Mouse (Mus musculus): ENCODE measurements around the gene Mcpt1.
"Not testable (repeated sequence)": the region's sequence is repeated elsewhere in the genome, so short reads cannot be mapped to it uniquely, and the experiment has no call there.

The Mcpt1 gene

DNA sequence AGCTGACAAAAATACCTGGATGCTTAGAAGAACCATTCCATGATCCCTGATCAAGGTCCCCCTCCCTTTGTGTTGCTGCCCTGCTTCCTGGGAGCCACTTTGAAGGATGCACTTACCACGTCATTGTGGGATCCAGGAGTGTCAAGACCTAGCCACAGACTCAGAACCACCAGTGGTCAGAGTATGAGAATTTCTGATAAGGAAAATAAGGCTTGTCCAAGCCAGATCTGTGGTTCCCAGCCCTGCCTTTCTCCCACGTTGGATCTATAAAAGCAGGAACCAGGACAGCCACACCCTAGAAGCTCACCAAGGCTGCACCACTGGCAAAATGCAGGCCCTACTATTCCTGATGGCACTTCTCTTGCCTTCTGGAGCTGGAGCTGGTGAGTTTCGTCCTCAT lies at the start of gene Mcpt1:
Mcpt1 (plus strand) TSS at position 301 of the 400 bp plus-strand sequence.
- in situ Hi-C loops (cut with MboI; ENCODE audit: low pct_unique_long_range_greater_than_20kb in 1 of 2, low sequenced_read_pairs in 2 of 2, unreplicated experiment in 1 of 2), result not testable (repeated sequence)

GRCm38 (mm10) chr14:55987464-55987863 lies 30.3 kb upstream of the Mcpt1 start:
- in situ Hi-C loops (cut with MboI; ENCODE audit: low pct_unique_long_range_greater_than_20kb in 1 of 2, low sequenced_read_pairs in 2 of 2, unreplicated experiment in 1 of 2), result not testable (repeated sequence)

GRCm38 (mm10) chr14:56013147-56013546 lies 4.6 kb upstream of the Mcpt1 start:
- in situ Hi-C loops (cut with MboI; ENCODE audit: low pct_unique_long_range_greater_than_20kb in 1 of 2, low sequenced_read_pairs in 2 of 2, unreplicated experiment in 1 of 2), result no loop called here

DNA sequence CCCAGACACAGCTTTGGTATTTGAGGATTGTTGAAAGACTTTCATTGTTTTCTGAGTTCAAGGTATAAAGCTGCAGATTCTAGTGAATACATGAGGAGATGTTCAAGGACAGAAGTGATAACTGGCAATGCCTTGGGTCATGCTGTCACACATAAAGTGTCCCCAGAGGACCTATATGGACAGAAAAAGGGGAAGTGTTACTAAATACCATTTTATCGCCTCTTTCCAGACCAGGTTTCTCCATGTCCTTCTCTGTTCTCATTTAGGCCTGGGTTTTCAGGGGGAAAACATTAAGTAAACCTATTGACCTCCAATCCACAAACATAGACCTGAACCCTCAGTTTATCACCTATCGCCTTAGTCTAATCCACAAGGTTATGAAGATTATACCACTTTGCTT lies 3.8 kb upstream of the Mcpt1 start:
- in situ Hi-C loops (cut with MboI; ENCODE audit: low pct_unique_long_range_greater_than_20kb in 1 of 2, low sequenced_read_pairs in 2 of 2, unreplicated experiment in 1 of 2), result no loop called here

DNA sequence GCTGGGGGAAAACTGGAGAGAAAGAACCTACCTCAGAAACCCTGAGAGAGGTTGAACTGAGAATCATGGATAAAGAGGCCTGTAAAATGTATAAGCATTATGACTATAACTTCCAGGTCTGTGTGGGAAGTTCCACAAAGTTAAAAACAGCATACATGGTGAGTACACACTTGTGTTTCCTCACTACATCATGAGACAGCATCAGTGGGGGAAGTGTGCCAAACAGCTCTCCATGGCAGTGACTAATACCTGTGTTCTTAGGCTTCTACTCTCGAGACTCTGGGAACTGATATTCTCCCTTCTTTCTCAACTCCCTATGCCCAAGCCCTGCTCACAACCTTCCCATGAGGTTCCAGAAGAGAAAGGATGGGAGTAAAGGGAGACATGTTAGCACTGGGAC lies 1.7 kb downstream of the Mcpt1 start:
- in situ Hi-C loops (cut with MboI; ENCODE audit: low pct_unique_long_range_greater_than_20kb in 1 of 2, low sequenced_read_pairs in 2 of 2, unreplicated experiment in 1 of 2), result no loop called here

- in situ Hi-C loops (cut with MboI; ENCODE audit: low pct_unique_long_range_greater_than_20kb in 1 of 2, low sequenced_read_pairs in 2 of 2, unreplicated experiment in 1 of 2), result not testable (repeated sequence)
These were observed 3.5 kb downstream of the Mcpt1 start for GRCm38 (mm10) chr14:56021305-56021704.

DNA sequence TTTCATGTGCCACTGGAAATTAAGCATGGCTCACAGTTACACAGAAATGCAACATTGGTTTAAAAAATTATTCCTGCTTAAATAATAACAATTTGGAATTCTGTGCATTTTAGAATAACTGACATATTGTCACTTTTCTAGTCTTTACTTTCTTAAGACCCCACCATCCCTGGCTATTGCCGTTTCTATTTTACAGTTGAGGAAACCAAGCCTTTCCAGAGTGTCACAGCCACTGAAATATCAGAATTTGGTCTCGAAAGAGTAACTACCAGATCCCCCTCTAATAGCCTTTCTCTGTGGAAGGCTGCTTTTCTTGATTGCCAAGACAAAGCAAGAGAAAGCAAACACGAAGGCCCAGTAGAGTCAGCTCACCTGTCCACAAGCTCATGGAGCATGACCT lies 12.6 kb downstream of the Mcpt1 start, which contains the start of gene Mcpt9:
Mcpt9 (minus strand) TSS at position 101 of the 400 bp plus-strand sequence.
- in situ Hi-C loops (cut with MboI; ENCODE audit: low pct_unique_long_range_greater_than_20kb in 1 of 2, low sequenced_read_pairs in 2 of 2, unreplicated experiment in 1 of 2), result not testable (repeated sequence)

DNA sequence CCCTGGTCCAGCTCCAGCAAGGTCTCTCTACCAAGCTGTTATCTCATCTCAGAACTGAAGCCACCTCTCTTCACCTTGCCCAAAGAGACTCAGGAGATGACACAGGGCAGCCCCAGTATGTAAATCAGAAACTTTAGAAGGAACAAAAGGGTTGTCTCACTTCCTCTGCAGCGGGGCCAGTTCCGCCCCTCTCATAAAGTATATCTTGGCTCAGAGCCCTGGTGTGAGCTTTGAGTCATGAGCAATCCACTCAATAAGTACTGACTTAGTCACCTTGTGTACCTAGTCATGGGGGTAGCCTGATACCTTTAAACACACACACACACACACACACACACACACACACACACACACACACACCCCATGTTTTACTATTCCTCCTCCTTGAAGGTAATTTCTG lies 16.7 kb downstream of the Mcpt1 start:
- in situ Hi-C loops (cut with MboI; ENCODE audit: low pct_unique_long_range_greater_than_20kb in 1 of 2, low sequenced_read_pairs in 2 of 2, unreplicated experiment in 1 of 2), result no loop called here

DNA sequence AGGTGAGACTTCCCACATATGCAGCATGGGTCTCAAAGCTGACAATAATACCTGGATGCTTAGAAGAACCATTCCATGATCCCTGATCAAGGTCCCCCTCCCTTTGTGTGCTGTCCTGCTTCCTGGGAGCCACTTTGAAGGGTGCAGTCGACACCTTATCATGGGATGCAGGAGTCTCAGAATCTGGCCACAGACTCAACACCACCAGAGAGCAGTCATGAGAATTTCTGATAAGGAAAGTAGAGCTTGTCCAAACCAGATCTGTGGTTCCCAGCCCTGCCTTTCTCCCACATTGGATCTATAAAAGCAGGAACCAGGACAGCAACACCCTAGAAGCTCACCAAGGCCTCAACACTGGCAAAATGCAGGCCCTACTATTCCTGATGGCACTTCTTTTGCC lies 24.0 kb downstream of the Mcpt1 start, which contains the start of gene Mcpt2:
Mcpt2 (plus strand) TSS at position 250 of the 400 bp plus-strand sequence.
- in situ Hi-C loops (cut with MboI; ENCODE audit: low pct_unique_long_range_greater_than_20kb in 1 of 2, low sequenced_read_pairs in 2 of 2, unreplicated experiment in 1 of 2), result not testable (repeated sequence)

DNA sequence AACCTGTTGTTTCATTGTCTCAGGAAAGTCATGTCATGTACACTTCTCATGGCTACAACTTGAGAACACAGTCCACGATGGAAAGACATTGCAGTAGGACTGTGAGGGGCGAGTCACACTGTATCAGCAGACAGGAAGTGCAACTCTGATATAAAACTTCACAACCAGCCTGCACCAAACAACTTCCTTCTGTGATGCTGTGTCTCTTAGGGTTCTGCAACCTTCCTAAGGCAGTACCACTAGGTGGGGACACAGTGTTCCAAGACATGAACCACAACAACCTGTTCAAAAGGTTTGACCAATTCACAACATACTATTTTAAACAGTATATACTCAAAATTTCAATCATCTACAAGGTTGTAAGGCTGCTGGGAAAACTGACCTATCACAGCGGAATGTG lies 37.6 kb downstream of the Mcpt1 start:
- in situ Hi-C loops (cut with MboI; ENCODE audit: low pct_unique_long_range_greater_than_20kb in 1 of 2, low sequenced_read_pairs in 2 of 2, unreplicated experiment in 1 of 2), result no loop called here

GRCm38 (mm10) chr14:56057722-56058121 lies 40.0 kb downstream of the Mcpt1 start:
- in situ Hi-C loops (cut with MboI; ENCODE audit: low pct_unique_long_range_greater_than_20kb in 1 of 2, low sequenced_read_pairs in 2 of 2, unreplicated experiment in 1 of 2), result no loop called here

DNA sequence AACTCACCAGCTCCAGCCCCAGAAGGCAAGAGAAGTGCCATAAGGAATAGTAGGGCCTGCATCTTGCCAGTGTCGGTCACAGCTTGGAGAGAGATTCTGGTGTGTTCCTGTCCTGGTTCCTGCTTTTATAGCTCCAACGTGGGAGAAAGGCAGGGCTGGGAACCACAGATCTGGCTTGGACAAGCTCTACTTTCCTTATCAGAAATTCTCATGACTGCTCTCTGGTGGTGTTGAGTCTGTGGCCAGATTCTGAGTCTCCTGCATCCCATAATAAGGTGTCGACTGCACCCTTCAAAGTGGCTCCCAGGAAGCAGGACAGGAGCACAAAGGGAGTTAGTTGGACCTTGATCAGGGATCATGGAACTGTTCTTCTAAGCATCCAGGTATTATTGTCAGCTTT lies 44.4 kb downstream of the Mcpt1 start, which contains the start of gene Mcpt4:
Mcpt4 (minus strand) TSS at position 101 of the 400 bp plus-strand sequence.
- in situ Hi-C loops (cut with MboI; ENCODE audit: low pct_unique_long_range_greater_than_20kb in 1 of 2, low sequenced_read_pairs in 2 of 2, unreplicated experiment in 1 of 2), result not testable (repeated sequence)

Measured in mouse embryonic stem cell (cell line).